Comparison of ENCODE assay signal across 9 mouse cellular contexts in genomic region chr5:148450924-148451323, GRCm38 (mm10). TPM values are rescaled to one million over a fixed set of nuclear protein-coding genes. Genes with fewer than 3 reads are reported as not detected.
DNase-seq lines count a peak whose midpoint lies in the region; ATAC-seq and TF ChIP-seq lines count a peak whose summit lies in the region.
"Had no signal": no experiment of that assay in that cellular context is flagged by ENCODE, and none has a peak within 500 bp of the region (broad histone marks: within the 10 kb centered on the region; RNA-seq: fewer than 3 reads in every experiment).

No protein-coding gene starts in this region.

- TF ChIP-seq POLR2A in bone marrow macrophage, adult 2 months (IDR thresholded peaks at IDR 0.05; ENCODE audit: borderline replicate concordance, low read depth, low read length): no peak

- no peak overlapping the region for H3K4me2 ChIP-seq in midbrain, embryonic 14.5 days (ENCODE audit: low read length)
- H3K4me2 ChIP-seq in midbrain, embryonic 15.5 days: no peak overlapping the region
- H3K4me2 ChIP-seq: neural tube, embryonic 12.5 days had no signal

- intact Hi-C loops in left cerebral cortex, postnatal 25 days (cut with DNase I): loop anchor here (1.0 to 10.0 kb wide), 3 partner anchors 49 to 344 kb away; no protein-coding TSS in a partner anchor

- H3K9me3 ChIP-seq in midbrain, embryonic 14.5 days (ENCODE audit: control insufficient read depth, low read length): no peaks in the 10 kb centered on the region
- no peaks in the 10 kb centered on the region for H3K9me3 ChIP-seq in midbrain, embryonic 15.5 days

- H3K36me3 ChIP-seq in midbrain, embryonic 14.5 days (ENCODE audit: control insufficient read depth, insufficient read depth, low read length): no peaks in the 10 kb centered on the region
- H3K36me3 ChIP-seq in midbrain, embryonic 15.5 days (replicated peaks): no peaks in the 10 kb centered on the region
- H3K36me3 ChIP-seq: neural tube, embryonic 12.5 days had no signal

- H3K27me3 ChIP-seq in midbrain, embryonic 14.5 days (ENCODE audit: control insufficient read depth, insufficient read depth, low read length): no peaks in the 10 kb centered on the region
- no peaks in the 10 kb centered on the region for H3K27me3 ChIP-seq in midbrain, embryonic 15.5 days (replicated peaks)
- H3K27me3 ChIP-seq: neural tube, embryonic 12.5 days had no signal

- ATAC-seq in midbrain, embryonic 14.5 days (ENCODE audit: low FRiP score, low TSS enrichment): no peak
- ATAC-seq in midbrain, embryonic 15.5 days (replicated peaks): no peak
- ATAC-seq in inflammation-experienced regulatory T-cells, adult 6 months: peak; percentile 83
- ATAC-seq in neutrophil, adult 5-6 weeks (ENCODE audit: extremely low read depth, insufficient number of reproducible peaks, low FRiP score, poor library complexity, severe bottlenecking): peak; percentile 78

- WGBS in midbrain, embryonic 14.5 days: 48% methylated on average over 11 of the region's 11 CpGs
- WGBS in midbrain, embryonic 15.5 days: 45% methylated on average over 11 of the region's 11 CpGs

- no peak overlapping the region for H3K4me3 ChIP-seq in midbrain, embryonic 14.5 days (replicated peaks; ENCODE audit: low read depth, low read length)
- H3K4me3 ChIP-seq in midbrain, embryonic 15.5 days: no peak overlapping the region
- no peak overlapping the region for H3K4me3 ChIP-seq in bone marrow macrophage, adult 2 months (ENCODE audit: insufficient read depth, low read length)
- H3K4me3 ChIP-seq: neural tube, embryonic 12.5 days had no signal

- no peaks in the 10 kb centered on the region for H3K4me1 ChIP-seq in midbrain, embryonic 14.5 days (ENCODE audit: control insufficient read depth, insufficient read depth, low read length)
- H3K4me1 ChIP-seq in midbrain, embryonic 15.5 days: 0 out of 2 replicates have a peak, but pooled peaks cover 3% of the 10 kb centered on the region
- no peaks in the 10 kb centered on the region for H3K4me1 ChIP-seq in bone marrow macrophage, adult 2 months (ENCODE audit: control insufficient read depth, insufficient read depth, low read length)

- DNase-seq in midbrain, embryonic 14.5 days: peak; percentile 61
- DNase-seq in forelimb bud, embryonic 11.5 days (ENCODE audit: low read depth, low spot score): peak; percentile 60
- DNase-seq in left cerebral cortex, postnatal 25 days (ENCODE audit: low spot score in 2 of 2): peak; percentile 36 to 68
- DNase-seq in thymus, postnatal 0 days (ENCODE audit: low spot score): peak; percentile 75

- TF ChIP-seq CTCF in bone marrow macrophage, adult 2 months (IDR thresholded peaks at IDR 0.05; ENCODE audit: low read depth, low read length): peak; percentile 74

- H3K9ac ChIP-seq in midbrain, embryonic 14.5 days (replicated peaks; ENCODE audit: low read length): no peak overlapping the region
- no peak overlapping the region for H3K9ac ChIP-seq in midbrain, embryonic 15.5 days
- H3K9ac ChIP-seq: neural tube, embryonic 12.5 days had no signal

- H3K27ac ChIP-seq in midbrain, embryonic 14.5 days (replicated peaks; ENCODE audit: low read depth, low read length): no peak overlapping the region
- no peak overlapping the region for H3K27ac ChIP-seq in midbrain, embryonic 15.5 days
- no peak overlapping the region for H3K27ac ChIP-seq in bone marrow macrophage, adult 2 months (ENCODE audit: insufficient read depth, low read depth, low read length)
- H3K27ac ChIP-seq: neural tube, embryonic 12.5 days had no signal

RNA-seq across cellular contexts. Expression of gene Slc7a1, which starts 51.2 kb away (rescaled TPM):
- polyA plus RNA-seq in midbrain, embryonic 14.5 days (2014; fragmentation: Nextera tagmentation; extraction: Ambion mirVana): 38.8 and 46.8 TPM in 2 replicates
- 45.2 and 46.4 TPM in 2 replicates for polyA plus RNA-seq in midbrain, embryonic 15.5 days (2015; fragmentation: Nextera tagmentation; extraction: Ambion mirVana)
- 3.7 and 3.9 TPM in 2 replicates for polyA plus RNA-seq in bone marrow macrophage, adult 2 months (2012; ENCODE audit: insufficient read depth, insufficient read length, missing spikeins)
- 10 to 100 TPM in 2 of 3 experiments, 1 to 10 TPM in 1; 8.5 to 21.4 (median 11.4) TPM for polyA plus RNA-seq in inflammation-experienced regulatory T-cells, adult 6 months (2017; shearing (Covaris generic))
- 10 to 100 TPM; 30.6 to 30.9 TPM for total RNA-seq in left cerebral cortex, postnatal 25 days (2021)
- 13.2 and 15.1 TPM in 2 replicates for total RNA-seq in neutrophil, adult 5-6 weeks (2017)
- polyA plus RNA-seq in thymus, postnatal 0 days (2015; fragmentation: Nextera tagmentation; extraction: Ambion mirVana): 15.5 and 16.5 TPM in 2 replicates

Comparison
In these comparisons a context has a peak if more than half of its experiments do, and no peak if none do; other contexts are left out.
1. ATAC-seq: peak in inflammation-experienced regulatory T-cells, adult 6 months (single experiment) and neutrophil, adult 5-6 weeks (single experiment); none in midbrain, embryonic 14.5 days (single experiment) and midbrain, embryonic 15.5 days (single experiment).
2. Peak in every context shown above with its lines, with median percentiles within 50 percentile points of each other: DNase-seq.